Mouse (Mus musculus): Measurements from ENCODE around the gene AB124611. TPM values are rescaled to one million over a fixed set of nuclear protein-coding genes. Genes with fewer than 3 reads are reported as not detected.
"Not testable (repeated sequence)": the region's sequence is repeated elsewhere in the genome, so short reads cannot be mapped to it uniquely, and the experiment has no call there.

AB124611 gene
- polyA plus RNA-seq, 1 experiment from 2014 or later, result 2.5 TPM

DNA sequence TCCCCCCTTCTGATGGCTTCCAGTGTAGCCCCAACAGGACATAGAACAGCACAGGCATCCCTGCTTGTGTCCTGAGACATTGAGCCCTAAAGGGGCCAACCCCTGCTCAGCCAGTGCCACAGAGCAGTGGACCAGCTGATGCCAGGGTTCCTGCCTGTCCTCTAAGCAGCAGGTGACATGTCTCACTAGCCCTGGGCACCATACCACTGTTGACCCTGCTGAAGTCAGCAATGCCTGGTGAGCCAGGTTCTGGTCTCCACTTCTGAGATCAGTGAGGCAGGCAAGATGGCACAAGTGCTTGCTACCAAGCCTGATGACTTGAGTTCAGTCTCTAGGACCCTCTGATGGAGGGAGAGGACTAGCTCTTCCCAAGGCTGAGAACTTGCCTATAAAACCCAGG lies 20.2 kb upstream of the AB124611 start:
- H3K9ac ChIP-seq, result no peak overlapping the region
- peaks cover 10% of the 10 kb centered on the region; the same call in 1 of the 2 replicates for H3K4me1 ChIP-seq (replicated peaks)
- no peaks in the 10 kb centered on the region for H3K9me3 ChIP-seq
- ATAC-seq, result no peak
- H3K4me3 ChIP-seq (replicated peaks), result no peak overlapping the region
- H3K36me3 ChIP-seq, result peaks cover 34% of the 10 kb centered on the region
- H3K4me2 ChIP-seq (replicated peaks), result no peak overlapping the region
- no peak overlapping the region for H3K27ac ChIP-seq
- H3K27me3 ChIP-seq (replicated peaks), result no peaks in the 10 kb centered on the region

DNA sequence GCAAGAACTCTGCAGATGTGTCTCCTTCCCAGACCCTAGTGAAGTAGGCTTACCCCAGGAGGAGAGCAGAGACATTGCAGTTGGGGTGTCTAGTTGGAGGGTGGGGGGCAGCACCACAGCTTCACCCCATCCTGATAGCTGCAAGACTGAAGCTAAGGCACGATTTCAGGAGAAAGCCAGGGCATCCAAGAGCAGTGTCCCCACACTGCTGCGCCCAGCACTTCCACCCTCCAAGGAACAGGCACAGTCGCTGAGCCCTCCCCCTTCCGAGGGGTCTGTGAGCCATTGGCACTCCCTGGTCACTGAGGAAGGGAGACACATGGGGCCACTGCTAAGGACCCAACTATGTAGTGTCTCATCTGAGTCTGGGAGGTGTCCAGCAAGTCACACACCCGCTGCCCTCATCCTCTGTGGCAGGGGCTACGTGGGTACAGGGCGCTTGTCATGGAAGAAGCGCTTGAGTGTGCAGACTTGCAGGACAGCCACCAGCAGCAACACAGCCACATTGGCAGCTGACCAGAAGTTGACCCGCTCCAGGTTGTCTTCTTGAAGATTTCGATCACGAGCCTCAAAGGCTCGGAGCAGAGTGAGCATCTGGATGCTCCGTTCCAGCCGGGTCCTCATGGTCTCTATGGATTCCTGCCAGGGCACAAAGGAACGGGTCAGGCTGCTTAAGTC lies 18.1 kb upstream of the AB124611 start:
- Histone ChIP-seq H3K27ac (no peak overlapping the region), H3K4me3 (replicated peaks) (no peak overlapping the region), H3K9ac (no peak overlapping the region), H3K4me1 (replicated peaks) (peaks cover 10% of the 10 kb centered on the region; the same call in 1 of the 2 replicates), H3K27me3 (replicated peaks) (no peaks in the 10 kb centered on the region), H3K9me3 (no peaks in the 10 kb centered on the region), H3K36me3 (peaks cover 34% of the 10 kb centered on the region), H3K4me2 (replicated peaks) (no peak overlapping the region)
- WGBS, result 89% methylated on average over 15 of the region's 15 CpGs
- no peak for ATAC-seq

DNA sequence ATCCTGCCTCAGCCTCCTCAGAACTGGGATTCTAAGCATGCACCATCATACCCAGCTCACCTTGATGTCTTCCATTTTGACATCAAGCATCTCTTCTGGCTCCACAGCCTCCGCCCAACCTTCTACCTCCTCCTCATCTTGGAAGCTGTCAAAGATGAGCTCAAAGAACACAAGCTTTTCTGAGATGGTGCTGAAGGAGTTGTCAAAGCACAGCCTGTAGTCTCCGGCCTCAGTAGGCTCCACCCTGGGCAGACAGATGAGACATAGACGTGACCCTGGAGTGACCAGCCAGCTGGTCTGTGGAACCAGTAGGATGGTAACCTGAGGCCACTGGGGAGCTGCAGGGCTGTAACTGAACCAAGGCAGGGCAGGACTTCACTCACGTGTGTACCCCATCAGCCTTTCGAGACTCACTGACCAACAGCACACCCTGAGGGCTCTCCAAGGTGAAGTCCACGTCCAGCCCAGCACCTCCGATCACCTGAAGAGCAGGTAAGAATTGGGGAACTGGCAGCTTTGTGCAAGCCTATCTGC lies 17.0 kb upstream of the AB124611 start:
- H3K9ac ChIP-seq, result peak overlapping the region; percentile 83
- H3K36me3 ChIP-seq, result peaks cover 30% of the 10 kb centered on the region
- peak overlapping the region; percentile 73 for H3K4me2 ChIP-seq (replicated peaks)
- H3K4me1 ChIP-seq (replicated peaks), result peaks cover 10% of the 10 kb centered on the region; the same call in 1 of the 2 replicates
- H3K27me3 ChIP-seq (replicated peaks), result no peaks in the 10 kb centered on the region
- WGBS, result 76% methylated on average over 7 of the region's 7 CpGs
- H3K27ac ChIP-seq, result no peak overlapping the region
- 0 out of 2 replicates have a peak, but pooled peaks cover 2% of the 10 kb centered on the region for H3K9me3 ChIP-seq
- H3K4me3 ChIP-seq (replicated peaks), result peak overlapping the region; percentile 85
- ATAC-seq, result no peak

- ATAC-seq, result peak; percentile 97
- 0 out of 2 replicates have a peak, but pooled peaks cover 2% of the 10 kb centered on the region for H3K9me3 ChIP-seq
- WGBS, result under 1% methylated on average over 44 of the region's 44 CpGs
Measured at GRCm38 (mm10) chr9:21509772-21510688, 15.9 kb upstream of the AB124611 start, which contains the start of gene Tmed1. TSS of gene Tmed1 (minus strand) at chr9:21510252.

GRCm38 (mm10) chr9:21510689-21511015 lies 15.3 kb upstream of the AB124611 start:
- no peak overlapping the region for H3K27ac ChIP-seq
- peak overlapping the region; percentile 85 for H3K4me3 ChIP-seq (replicated peaks)
- peak overlapping the region; percentile 73 for H3K4me2 ChIP-seq (replicated peaks)
- H3K9ac ChIP-seq, result peak overlapping the region; percentile 83
- 0 out of 2 replicates have a peak, but pooled peaks cover 2% of the 10 kb centered on the region for H3K9me3 ChIP-seq
- no peak for ATAC-seq
- H3K27me3 ChIP-seq (replicated peaks), result no peaks in the 10 kb centered on the region
- 3% methylated on average over 7 of the region's 7 CpGs for WGBS
- peaks cover 10% of the 10 kb centered on the region; the same call in 1 of the 2 replicates for H3K4me1 ChIP-seq (replicated peaks)
- H3K36me3 ChIP-seq, result peaks cover 15% of the 10 kb centered on the region

More at GRCm38 (mm10) chr9:21509772-21510688, 15.9 kb upstream of the AB124611 start, which contains the start of gene Tmed1:
- Histone ChIP-seq H3K4me3 (replicated peaks) (peak within 1 kb of the TSS; percentile 85), H3K27ac (peak within 1 kb of the TSS; percentile 94), H3K4me2 (replicated peaks) (peak within 1 kb of the TSS; percentile 73), H3K4me1 (replicated peaks) (peaks cover 10% of the 10 kb centered on the region; the same call in 1 of the 2 replicates), H3K27me3 (replicated peaks) (no peaks in the 10 kb centered on the region), H3K36me3 (peaks cover 21% of the 10 kb centered on the region), H3K9ac (peak within 1 kb of the TSS; percentile 83)

GRCm38 (mm10) chr9:21511052-21511451 lies 14.9 kb upstream of the AB124611 start:
- H3K27me3 ChIP-seq (replicated peaks), result no peaks in the 10 kb centered on the region
- WGBS, result 80% methylated on average over 9 of the region's 9 CpGs
- H3K4me1 ChIP-seq (replicated peaks), result peaks cover 10% of the 10 kb centered on the region; the same call in 1 of the 2 replicates
- H3K9ac ChIP-seq, result peak overlapping the region; percentile 83
- peak overlapping the region; percentile 85 for H3K4me3 ChIP-seq (replicated peaks)
- peak overlapping the region; percentile 73 for H3K4me2 ChIP-seq (replicated peaks)
- H3K27ac ChIP-seq, result no peak overlapping the region
- H3K36me3 ChIP-seq, result peaks cover 11% of the 10 kb centered on the region
- H3K9me3 ChIP-seq, result 0 out of 2 replicates have a peak, but pooled peaks cover 2% of the 10 kb centered on the region
- ATAC-seq, result no peak

GRCm38 (mm10) chr9:21513466-21513865 lies 12.5 kb upstream of the AB124611 start:
- no peak for ATAC-seq
- Histone ChIP-seq H3K9ac (no peak overlapping the region), H3K27ac (no peak overlapping the region), H3K4me2 (replicated peaks) (no peak overlapping the region), H3K27me3 (replicated peaks) (no peaks in the 10 kb centered on the region), H3K36me3 (no peaks in the 10 kb centered on the region), H3K4me3 (replicated peaks) (no peak overlapping the region), H3K4me1 (replicated peaks) (peaks cover 15% of the 10 kb centered on the region; the same call in 1 of the 2 replicates), H3K9me3 (0 out of 2 replicates have a peak, but pooled peaks cover 2% of the 10 kb centered on the region)
- WGBS, result over 99% methylated on average over 4 of the region's 4 CpGs

DNA sequence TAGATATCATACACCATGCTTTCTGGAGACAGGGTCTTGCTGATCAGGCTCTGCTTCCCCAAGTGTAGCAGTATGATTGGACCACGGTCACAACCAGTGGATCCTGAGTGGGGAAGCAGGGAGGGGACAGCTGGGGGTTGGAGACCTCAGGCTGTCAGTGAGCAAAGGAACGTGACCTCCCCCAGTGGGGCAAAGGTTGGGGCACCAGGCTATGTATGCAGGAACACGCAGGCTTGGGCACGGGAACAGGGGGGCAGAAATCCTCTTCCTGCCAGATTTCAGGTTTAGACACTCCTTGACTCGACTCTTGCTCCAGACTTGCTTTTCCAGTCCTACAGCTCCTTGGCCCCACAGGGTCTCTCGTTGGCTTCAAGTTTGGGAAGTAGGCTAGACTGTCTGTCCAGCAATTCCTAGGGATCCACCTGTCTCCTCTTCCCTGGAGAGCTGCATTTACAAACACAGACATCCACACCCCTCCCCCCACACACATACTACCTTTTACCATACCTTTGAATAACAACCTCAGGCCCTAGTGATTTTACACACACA lies 8.0 kb upstream of the AB124611 start:
- no peak for ATAC-seq
- Histone ChIP-seq H3K36me3 (no peaks in the 10 kb centered on the region), H3K4me3 (replicated peaks) (no peak overlapping the region), H3K9me3 (0 out of 2 replicates have a peak, but pooled peaks cover 2% of the 10 kb centered on the region), H3K27ac (no peak overlapping the region), H3K9ac (no peak overlapping the region), H3K27me3 (replicated peaks) (no peaks in the 10 kb centered on the region), H3K4me1 (replicated peaks) (0 out of 2 replicates have a peak, but pooled peaks cover 5% of the 10 kb centered on the region), H3K4me2 (replicated peaks) (no peak overlapping the region)
- WGBS, result 70% methylated on average over 6 of the region's 6 CpGs

- not testable (repeated sequence) for ATAC-seq; H3K4me3 ChIP-seq (replicated peaks)
- WGBS, result 82% methylated on average over 6 of the region's 6 CpGs
Measured at GRCm38 (mm10) chr9:21518690-21519089, 7.3 kb upstream of the AB124611 start.

DNA sequence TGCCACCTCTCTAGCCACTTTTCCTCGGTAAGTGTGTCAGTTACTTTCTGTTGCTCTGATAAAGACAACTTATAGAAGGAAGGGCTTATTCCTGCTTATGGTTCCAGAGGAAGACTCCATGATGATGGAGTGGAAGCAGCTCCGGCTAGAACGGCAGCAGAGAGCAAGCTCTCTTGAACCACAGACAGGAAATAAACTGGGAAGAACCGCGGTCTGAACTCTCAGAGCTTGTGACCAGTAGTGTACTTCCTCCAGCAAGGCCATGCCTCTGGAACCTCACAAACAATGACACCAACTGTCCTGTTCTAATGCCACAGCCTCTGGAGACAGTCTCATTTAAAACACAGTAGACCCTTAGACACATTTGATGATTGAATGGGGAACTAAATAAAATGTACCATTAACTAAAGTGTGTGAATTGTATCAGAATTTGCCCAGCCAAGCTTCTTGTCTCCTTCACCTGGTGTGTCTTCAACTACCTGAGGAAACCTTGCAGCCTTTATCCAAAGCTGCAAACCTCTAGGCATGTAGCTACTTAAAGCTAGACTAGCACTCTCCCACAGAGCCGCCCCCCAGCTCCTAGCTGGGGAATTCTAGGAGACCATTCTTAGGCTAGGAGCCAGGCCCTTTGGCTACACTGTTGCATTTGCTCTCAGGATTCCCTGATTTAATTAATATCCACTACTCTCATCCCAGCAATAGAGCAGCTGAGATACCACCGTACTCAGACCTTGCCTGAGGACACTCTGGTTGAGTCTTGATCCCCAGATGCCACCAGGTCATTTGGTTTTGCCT lies 637 bp upstream of the AB124611 start:
- ATAC-seq, result no peak
- Histone ChIP-seq H3K36me3 (no peaks in the 10 kb centered on the region), H3K27ac (no peak overlapping the region), H3K4me1 (replicated peaks) (no peaks in the 10 kb centered on the region), H3K9me3 (no peaks in the 10 kb centered on the region), H3K27me3 (replicated peaks) (no peaks in the 10 kb centered on the region), H3K4me2 (replicated peaks) (no peak overlapping the region), H3K4me3 (replicated peaks) (no peak overlapping the region), H3K9ac (no peak overlapping the region)
- 74% methylated on average over 7 of the region's 7 CpGs for WGBS

More at GRCm38 (mm10) chr9:21518690-21519089, 7.3 kb upstream of the AB124611 start:
- not testable (repeated sequence) for H3K27me3 ChIP-seq (replicated peaks); H3K9me3 ChIP-seq; H3K9ac ChIP-seq; H3K27ac ChIP-seq; H3K4me2 ChIP-seq (replicated peaks); H3K4me1 ChIP-seq (replicated peaks); H3K36me3 ChIP-seq

DNA sequence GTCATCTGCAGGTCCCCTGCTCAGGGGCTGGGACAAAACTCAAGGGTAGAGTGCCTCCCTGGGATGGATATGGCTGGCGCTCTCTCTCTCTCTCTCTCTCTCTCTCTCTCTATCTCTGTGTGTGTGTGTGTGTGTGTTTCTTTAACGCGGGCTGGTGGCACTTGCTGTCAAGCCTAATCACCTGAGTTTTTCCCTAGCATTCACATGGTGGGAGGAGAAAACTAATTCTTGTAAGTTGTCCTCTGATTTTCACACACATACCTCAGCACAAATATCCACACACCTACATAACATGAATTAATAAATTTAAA lies 613 bp downstream of the AB124611 start:
- Histone ChIP-seq H3K27ac (no peak overlapping the region), H3K9ac (no peak overlapping the region), H3K4me3 (replicated peaks) (no peak overlapping the region), H3K27me3 (replicated peaks) (no peaks in the 10 kb centered on the region), H3K36me3 (no peaks in the 10 kb centered on the region), H3K9me3 (no peaks in the 10 kb centered on the region), H3K4me2 (replicated peaks) (no peak overlapping the region), H3K4me1 (replicated peaks) (no peaks in the 10 kb centered on the region)
- 58% methylated on average over 3 of the region's 3 CpGs for WGBS
- ATAC-seq, result no peak

Measured in intestine, embryonic 15.5 days (tissue).